Mouse (Mus musculus) intestine, embryonic 14.5 days (tissue): Measurements from ENCODE around the gene Hipk2. TPM values are rescaled to one million over a fixed set of nuclear protein-coding genes. Genes with fewer than 3 reads are reported as not detected.

Source experiments
- ATAC-seq: fragments of 200-750 bp; cut with Nextera tagmentation; replicated peaks from 2 replicates; pipeline ENCODE4 v1.8.0; 2017; ENCODE audit warnings: low read depth, moderate number of reproducible peaks, moderate TSS enrichment, moderate library complexity; ENCODE audit not compliant: low FRiP score, low TSS enrichment
- DNase-seq: peaks from one replicate; pipeline ENCODE4 v3.0.0-alpha.2; 2018; ENCODE audit warnings: low spot score
- H3K27ac ChIP-seq: fragments of 300-500 bp; sonication (generic); 2 replicates; pipeline ENCODE4 v1.5.1; 2014; ENCODE audit warnings: low read depth, mild to moderate bottlenecking, control low read depth
- H3K27me3 ChIP-seq: fragments of 300-500 bp; sonication (generic); replicated peaks from 2 replicates; pipeline ENCODE4 v1.6.1; 2014; ENCODE audit warnings: low read length, control low read depth; ENCODE audit not compliant: control insufficient read depth, insufficient read depth
- H3K36me3 ChIP-seq: fragments of 300-500 bp; sonication (generic); 2 replicates; pipeline ENCODE4 v1.6.1; 2014; ENCODE audit warnings: low read length, control low read depth; ENCODE audit not compliant: control insufficient read depth, insufficient read depth
- H3K4me1 ChIP-seq: fragments of 300-500 bp; sonication (generic); replicated peaks from 2 replicates; pipeline ENCODE4 v1.6.1; 2014; ENCODE audit warnings: low read length, control low read depth, mixed read lengths; ENCODE audit not compliant: control insufficient read depth, insufficient read depth
- H3K4me2 ChIP-seq: fragments of 300-500 bp; sonication (generic); 2 replicates; pipeline ENCODE4 v1.6.1; 2014; ENCODE audit warnings: low read length
- H3K4me3 ChIP-seq: fragments of 300-500 bp; sonication (generic); 2 replicates; pipeline ENCODE4 v1.5.1; 2014; ENCODE audit warnings: low read depth, low read length, control low read depth, mixed read lengths
- H3K9ac ChIP-seq: fragments of 300-500 bp; sonication (generic); 2 replicates; pipeline ENCODE4 v1.6.1; 2014; ENCODE audit warnings: mild to moderate bottlenecking, low read length
- H3K9me3 ChIP-seq: fragments of 300-500 bp; sonication (generic); 2 replicates; pipeline ENCODE4 v1.6.1; 2016; ENCODE audit warnings: low read length, control low read depth; ENCODE audit not compliant: control insufficient read depth
- WGBS: fragments of 180-500 bp; shearing (Covaris S2); extraction: QIAGEN DNeasy Blood & Tissue Kit; methylation state at CpG from one replicate; pipeline ENCODE4 v1.1.7; 2014; 5-methylcytosine and 5-hydroxymethylcytosine counted together
- polyA plus RNA-seq: library from polyadenylated mRNA; unstranded; fragments of >200 nt; fragmentation: Nextera tagmentation; extraction: Ambion mirVana; gene quantifications from 2 replicates; pipeline ENCODE4 v1.2.1, GENCODE M21; 2014

The Hipk2 gene
- polyA plus RNA-seq, 1 experiment from 2014 or later, result 27.9 TPM

GRCm38 (mm10) chr6:38797548-38797947 is 78.4 kb downstream of the Hipk2 start:
- ATAC-seq (no peak), DNase-seq (no peak)
- 82% methylated on average over 3 of the region's 3 CpGs for WGBS
- Histone ChIP-seq H3K4me1 (0 out of 2 replicates have a peak, but pooled peaks cover 2% of the 10 kb centered on the region), H3K27ac (no peak overlapping the region), H3K36me3 (no peaks in the 10 kb centered on the region), H3K4me3 (no peak overlapping the region), H3K9me3 (no peaks in the 10 kb centered on the region), H3K27me3 (no peaks in the 10 kb centered on the region), H3K9ac (no peak overlapping the region), H3K4me2 (no peak overlapping the region)

GRCm38 (mm10) chr6:38796993-38797392 is 79.0 kb downstream of the Hipk2 start:
- ATAC-seq (no peak), DNase-seq (no peak)
- H3K9ac ChIP-seq, result no peak overlapping the region

GRCm38 (mm10) chr6:38796388-38796787 is 79.6 kb downstream of the Hipk2 start:
- Histone ChIP-seq H3K9ac (no peak overlapping the region), H3K36me3 (0 out of 2 replicates have a peak, but pooled peaks cover 2% of the 10 kb centered on the region), H3K4me1 (0 out of 2 replicates have a peak, but pooled peaks cover 2% of the 10 kb centered on the region), H3K27ac (no peak overlapping the region), H3K4me2 (no peak overlapping the region), H3K4me3 (no peak overlapping the region), H3K27me3 (no peaks in the 10 kb centered on the region), H3K9me3 (no peaks in the 10 kb centered on the region)
- 90% methylated on average over 1 of the region's 1 CpGs for WGBS
- no peak for DNase-seq
- no peak for ATAC-seq

More at GRCm38 (mm10) chr6:38796993-38797392, 79.0 kb downstream of the Hipk2 start:
- Histone ChIP-seq H3K4me2 (no peak overlapping the region), H3K9me3 (no peaks in the 10 kb centered on the region), H3K27ac (no peak overlapping the region), H3K4me1 (0 out of 2 replicates have a peak, but pooled peaks cover 2% of the 10 kb centered on the region), H3K27me3 (no peaks in the 10 kb centered on the region), H3K36me3 (no peaks in the 10 kb centered on the region), H3K4me3 (no peak overlapping the region)

- Histone ChIP-seq H3K4me3 (no peak overlapping the region), H3K4me1 (0 out of 2 replicates have a peak, but pooled peaks cover 2% of the 10 kb centered on the region), H3K9ac (no peak overlapping the region), H3K27ac (no peak overlapping the region), H3K36me3 (0 out of 2 replicates have a peak, but pooled peaks cover 5% of the 10 kb centered on the region), H3K27me3 (no peaks in the 10 kb centered on the region), H3K4me2 (no peak overlapping the region), H3K9me3 (no peaks in the 10 kb centered on the region)
- ATAC-seq (no peak), DNase-seq (no peak)
- WGBS, result 80% methylated on average over 3 of the region's 3 CpGs
These were observed 80.7 kb downstream of the Hipk2 start for GRCm38 (mm10) chr6:38795096-38795816.

GRCm38 (mm10) chr6:38792966-38793365 is 83.0 kb downstream of the Hipk2 start:
- no peaks in the 10 kb centered on the region for H3K9me3 ChIP-seq
- H3K9ac ChIP-seq, result no peak overlapping the region
- peaks cover 7% of the 10 kb centered on the region for H3K4me1 ChIP-seq
- no peaks in the 10 kb centered on the region for H3K27me3 ChIP-seq
- no peak overlapping the region for H3K27ac ChIP-seq
- no peak overlapping the region for H3K4me2 ChIP-seq
- H3K36me3 ChIP-seq, result 0 out of 2 replicates have a peak, but pooled peaks cover 5% of the 10 kb centered on the region
- 89% methylated on average over 3 of the region's 3 CpGs for WGBS
- DNase-seq (no peak), ATAC-seq (no peak)
- H3K4me3 ChIP-seq, result no peak overlapping the region

GRCm38 (mm10) chr6:38789221-38789810 is 86.6 kb downstream of the Hipk2 start:
- Histone ChIP-seq H3K9me3 (no peaks in the 10 kb centered on the region), H3K27me3 (no peaks in the 10 kb centered on the region), H3K27ac (no peak overlapping the region), H3K36me3 (0 out of 2 replicates have a peak, but pooled peaks cover 5% of the 10 kb centered on the region), H3K4me3 (no peak overlapping the region), H3K9ac (no peak overlapping the region), H3K4me1 (peaks cover 18% of the 10 kb centered on the region), H3K4me2 (no peak overlapping the region)
- 84% methylated on average over 5 of the region's 5 CpGs for WGBS
- ATAC-seq, result no peak
- DNase-seq, result peak; percentile 36

GRCm38 (mm10) chr6:38787811-38788509 is 88.0 kb downstream of the Hipk2 start:
- Histone ChIP-seq H3K9me3 (no peaks in the 10 kb centered on the region), H3K4me1 (peaks cover 18% of the 10 kb centered on the region), H3K4me3 (no peak overlapping the region), H3K9ac (no peak overlapping the region), H3K4me2 (no peak overlapping the region), H3K27ac (no peak overlapping the region), H3K27me3 (no peaks in the 10 kb centered on the region), H3K36me3 (0 out of 2 replicates have a peak, but pooled peaks cover 5% of the 10 kb centered on the region)
- ATAC-seq (no peak), DNase-seq (no peak)
- 78% methylated on average over 6 of the region's 6 CpGs for WGBS

GRCm38 (mm10) chr6:38787134-38787533 is 88.8 kb downstream of the Hipk2 start:
- no peak overlapping the region for H3K9ac ChIP-seq
- no peak for DNase-seq
- H3K4me2 ChIP-seq, result 0 out of 2 replicates have a peak overlapping the region, but pooled peaks have one; percentile 3
- H3K9me3 ChIP-seq, result no peaks in the 10 kb centered on the region
- peaks cover 18% of the 10 kb centered on the region for H3K4me1 ChIP-seq
- H3K4me3 ChIP-seq, result no peak overlapping the region
- H3K27ac ChIP-seq, result no peak overlapping the region
- no peaks in the 10 kb centered on the region for H3K27me3 ChIP-seq
- 27% methylated on average over 1 of the region's 1 CpGs for WGBS
- 0 out of 2 replicates have a peak, but pooled peaks cover 5% of the 10 kb centered on the region for H3K36me3 ChIP-seq
- ATAC-seq, result no peak
